Mouse (Mus musculus): ENCODE measurements around the gene Eva1a. TPM values are rescaled to one million over a fixed set of nuclear protein-coding genes. Genes with fewer than 3 reads are reported as not detected.

The Eva1a gene
- polyA plus RNA-seq, 1 experiment = 3.9 TPM

DNA sequence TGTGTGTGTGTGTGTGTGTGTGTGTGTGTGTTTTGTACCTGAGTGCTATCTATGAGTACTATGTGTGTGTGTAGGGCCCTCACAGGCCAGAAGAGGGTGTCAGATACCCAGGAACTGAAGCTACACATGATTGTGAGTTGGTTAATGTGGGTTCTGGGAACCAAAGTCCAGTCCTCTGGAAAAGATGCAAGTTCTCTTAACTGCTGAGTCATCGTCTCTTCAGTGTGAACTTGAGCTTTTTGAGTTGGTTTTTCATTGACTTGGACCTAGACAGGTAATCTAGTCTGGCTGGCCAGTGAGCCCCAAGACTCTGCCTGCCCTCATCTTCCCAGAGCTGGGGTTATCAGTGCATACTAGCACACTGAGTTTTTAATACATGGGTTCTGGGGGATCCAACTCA lies 70.3 kb downstream of the Eva1a start:
- no peaks in the 10 kb centered on the region for H3K4me1 ChIP-seq (ENCODE audit: control insufficient read depth, insufficient read depth, insufficient read length, low read length)
- H3K27me3 ChIP-seq (ENCODE audit: control insufficient read depth, insufficient read depth, low read length) = no peaks in the 10 kb centered on the region
- TF ChIP-seq CTCF (IDR thresholded peaks at IDR 0.05; ENCODE audit: extremely low read depth, insufficient read length, insufficient replicate concordance, low read depth, low read length) (no peak), POLR2A (IDR thresholded peaks at IDR 0.05; ENCODE audit: low read depth, low read length) (no peak)
- no peak overlapping the region for H3K27ac ChIP-seq (ENCODE audit: insufficient read depth, low read depth, low read length)
- H3K4me3 ChIP-seq (ENCODE audit: low read depth, low read length) = no peak overlapping the region
- H3K36me3 ChIP-seq (ENCODE audit: control insufficient read depth, insufficient read depth, low read length) = no peaks in the 10 kb centered on the region
- 68% methylated on average over 1 of the region's 1 CpGs for WGBS

DNA sequence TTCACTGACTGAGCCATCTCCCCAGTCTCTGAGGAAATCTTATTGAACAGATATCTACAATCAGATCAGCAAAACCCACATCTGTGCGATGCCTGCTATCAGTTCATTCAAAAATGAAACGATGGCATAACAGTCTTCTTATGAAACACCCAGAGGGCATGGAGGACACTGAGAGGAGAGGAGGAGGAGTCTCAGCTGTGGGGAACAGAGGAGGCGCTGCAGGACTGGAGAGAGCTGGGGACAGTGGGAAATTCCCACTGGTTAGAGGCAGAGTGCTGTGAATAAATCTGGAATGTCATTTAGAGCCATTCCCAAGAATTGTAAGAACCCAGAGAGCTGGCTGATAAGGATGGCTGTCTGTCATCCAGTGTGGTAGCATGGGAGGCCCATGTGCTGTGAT lies 70.7 kb downstream of the Eva1a start:
- H3K27me3 ChIP-seq (ENCODE audit: control insufficient read depth, insufficient read depth, low read length) = no peaks in the 10 kb centered on the region
- H3K27ac ChIP-seq (ENCODE audit: insufficient read depth, low read depth, low read length) = no peak overlapping the region
- no peak overlapping the region for H3K4me3 ChIP-seq (ENCODE audit: low read depth, low read length)
- TF ChIP-seq CTCF (IDR thresholded peaks at IDR 0.05; ENCODE audit: extremely low read depth, insufficient read length, insufficient replicate concordance, low read depth, low read length) (no peak), POLR2A (IDR thresholded peaks at IDR 0.05; ENCODE audit: low read depth, low read length) (no peak)
- no peaks in the 10 kb centered on the region for H3K36me3 ChIP-seq (ENCODE audit: control insufficient read depth, insufficient read depth, low read length)
- H3K4me1 ChIP-seq (ENCODE audit: control insufficient read depth, insufficient read depth, insufficient read length, low read length) = no peaks in the 10 kb centered on the region
- WGBS = 57% methylated on average over 3 of the region's 3 CpGs

DNA sequence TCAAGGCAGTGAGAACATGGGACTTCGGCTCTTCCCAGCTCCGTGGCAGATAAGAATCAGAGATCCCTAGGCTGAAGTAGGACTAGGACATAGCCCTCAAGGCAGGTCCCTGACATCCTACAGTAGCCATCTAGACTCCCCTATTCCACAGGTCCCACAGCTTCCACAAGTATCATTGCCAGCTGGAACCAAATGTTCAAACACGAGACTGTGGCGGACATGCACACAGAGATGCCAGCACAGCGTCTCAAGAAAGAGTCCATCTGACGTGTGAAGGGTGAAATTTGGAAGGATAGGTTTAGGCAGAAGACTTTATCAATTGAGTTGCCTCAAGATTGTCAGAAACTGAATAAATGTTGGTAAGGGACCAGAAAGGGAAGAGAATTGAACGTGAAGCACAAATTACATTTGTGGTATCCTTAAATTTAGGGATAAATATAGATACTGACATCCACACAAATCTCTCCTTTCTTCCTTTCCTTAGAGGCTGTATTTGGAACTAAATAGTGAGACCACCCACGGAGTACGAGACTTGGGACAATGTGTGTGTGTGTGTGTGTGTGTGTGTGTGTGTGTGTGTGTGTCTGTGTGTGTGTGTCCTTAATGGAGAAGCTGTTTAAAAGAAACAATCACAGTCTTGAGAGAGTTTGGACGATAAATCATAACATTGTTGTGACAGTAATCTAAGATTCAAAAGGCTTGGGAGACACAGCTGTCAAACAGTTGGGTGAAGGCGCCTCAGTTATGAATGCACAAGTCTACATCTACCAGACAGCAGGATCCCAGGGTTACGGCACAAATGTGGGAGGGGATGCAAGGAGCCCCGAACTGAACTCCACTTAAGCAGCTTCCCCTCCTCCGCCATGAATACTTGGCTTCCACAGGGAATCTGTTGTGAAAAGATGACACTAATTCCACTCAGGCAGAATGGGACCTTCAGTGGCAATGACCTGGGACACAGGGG lies 71.6 kb downstream of the Eva1a start:
- Histone ChIP-seq H3K36me3 (ENCODE audit: control insufficient read depth, insufficient read depth, low read length) (no peaks in the 10 kb centered on the region), H3K27me3 (ENCODE audit: control insufficient read depth, insufficient read depth, low read length) (no peaks in the 10 kb centered on the region), H3K27ac (ENCODE audit: insufficient read depth, low read depth, low read length) (no peak overlapping the region), H3K4me1 (ENCODE audit: control insufficient read depth, insufficient read depth, insufficient read length, low read length) (no peaks in the 10 kb centered on the region), H3K4me3 (ENCODE audit: low read depth, low read length) (no peak overlapping the region)
- 72% methylated on average over 14 of the region's 14 CpGs for WGBS
- TF ChIP-seq POLR2A (IDR thresholded peaks at IDR 0.05; ENCODE audit: low read depth, low read length) (no peak), CTCF (IDR thresholded peaks at IDR 0.05; ENCODE audit: extremely low read depth, insufficient read length, insufficient replicate concordance, low read depth, low read length) (no peak)

DNA sequence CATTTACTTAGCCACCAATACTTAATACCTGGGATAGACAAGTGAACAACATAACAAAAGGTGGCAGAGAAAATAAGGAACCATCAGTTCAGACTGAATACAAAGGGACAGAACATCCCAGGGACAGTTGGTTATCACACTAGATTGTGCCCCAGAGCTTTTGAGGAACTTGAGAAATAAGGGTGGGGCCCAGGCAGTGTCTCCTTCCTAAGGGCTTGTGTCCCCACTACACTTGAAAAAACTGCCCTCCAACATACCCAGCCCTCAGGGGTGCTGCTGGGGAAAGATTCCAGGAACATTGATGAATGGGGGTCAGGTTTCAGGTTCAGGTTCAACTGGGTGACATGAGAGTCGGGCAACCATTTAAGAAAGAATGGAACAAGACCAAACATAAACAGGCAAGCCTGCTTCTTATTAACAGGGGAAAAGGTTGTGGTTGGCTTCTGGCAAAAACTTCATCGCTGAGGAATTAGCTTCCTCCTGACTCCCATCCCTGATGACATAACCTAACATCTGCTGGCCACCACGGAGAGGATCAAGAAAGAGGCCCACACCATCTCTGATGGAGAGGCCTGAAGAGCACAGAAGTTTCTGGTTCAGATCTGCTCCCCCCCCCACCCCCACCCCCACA lies 74.6 kb downstream of the Eva1a start:
- Histone ChIP-seq H3K27ac (ENCODE audit: insufficient read depth, low read depth, low read length) (no peak overlapping the region), H3K4me1 (ENCODE audit: control insufficient read depth, insufficient read depth, insufficient read length, low read length) (no peaks in the 10 kb centered on the region), H3K27me3 (ENCODE audit: control insufficient read depth, insufficient read depth, low read length) (no peaks in the 10 kb centered on the region), H3K4me3 (ENCODE audit: low read depth, low read length) (no peak overlapping the region), H3K36me3 (ENCODE audit: control insufficient read depth, insufficient read depth, low read length) (no peaks in the 10 kb centered on the region)
- WGBS = 56% methylated on average over 3 of the region's 3 CpGs
- TF ChIP-seq CTCF (IDR thresholded peaks at IDR 0.05; ENCODE audit: extremely low read depth, insufficient read length, insufficient replicate concordance, low read depth, low read length) (no peak), POLR2A (IDR thresholded peaks at IDR 0.05; ENCODE audit: low read depth, low read length) (no peak)

DNA sequence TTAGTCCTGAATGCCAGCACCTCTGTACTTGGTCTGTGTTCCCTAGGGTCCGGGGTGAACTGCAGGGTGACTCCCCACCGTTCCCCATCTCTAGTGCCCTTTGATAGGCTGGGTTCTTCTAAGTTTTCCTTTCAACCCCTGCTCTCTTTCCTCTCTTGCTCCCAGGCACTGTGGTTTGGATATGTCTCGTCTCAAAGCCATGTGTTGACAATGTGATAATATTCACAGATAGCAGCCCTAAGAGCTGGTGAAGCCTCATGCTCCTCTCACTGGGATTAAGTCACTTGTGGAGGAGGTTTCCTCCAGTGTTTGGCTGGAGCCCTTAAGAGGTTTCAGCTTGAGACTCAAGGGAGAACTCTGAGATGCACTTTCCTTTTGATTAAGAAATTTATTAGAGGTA lies 75.3 kb downstream of the Eva1a start:
- Histone ChIP-seq H3K4me3 (ENCODE audit: low read depth, low read length) (no peak overlapping the region), H3K4me1 (ENCODE audit: control insufficient read depth, insufficient read depth, insufficient read length, low read length) (no peaks in the 10 kb centered on the region), H3K27me3 (ENCODE audit: control insufficient read depth, insufficient read depth, low read length) (no peaks in the 10 kb centered on the region), H3K36me3 (ENCODE audit: control insufficient read depth, insufficient read depth, low read length) (no peaks in the 10 kb centered on the region), H3K27ac (ENCODE audit: insufficient read depth, low read depth, low read length) (no peak overlapping the region; the same call in 1 of the 2 replicates)
- TF ChIP-seq CTCF (IDR thresholded peaks at IDR 0.05; ENCODE audit: extremely low read depth, insufficient read length, insufficient replicate concordance, low read depth, low read length) (no peak), POLR2A (IDR thresholded peaks at IDR 0.05; ENCODE audit: low read depth, low read length) (no peak)
- 48% methylated on average over 3 of the region's 3 CpGs for WGBS

DNA sequence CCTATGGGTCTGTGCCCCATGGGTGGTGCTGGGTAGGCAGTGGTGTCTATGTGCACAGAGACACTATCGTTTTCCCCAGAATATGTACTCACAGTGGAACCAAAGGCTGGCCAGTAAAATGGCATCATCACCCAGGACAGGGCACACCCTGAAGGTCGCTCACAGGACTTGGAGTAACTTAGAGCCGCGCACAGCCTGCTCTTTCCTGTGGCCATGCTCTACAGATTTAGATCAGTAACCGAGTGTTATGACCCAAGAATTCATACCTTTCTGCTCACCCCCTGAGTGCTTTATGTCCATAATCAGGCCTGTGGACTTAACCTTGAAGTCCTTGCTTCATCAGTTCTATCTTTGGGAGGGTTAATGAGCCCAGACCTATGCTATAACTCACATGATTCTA lies 77.0 kb downstream of the Eva1a start:
- TF ChIP-seq CTCF (IDR thresholded peaks at IDR 0.05; ENCODE audit: extremely low read depth, insufficient read length, insufficient replicate concordance, low read depth, low read length) = no peak
- no peaks in the 10 kb centered on the region for H3K27me3 ChIP-seq (ENCODE audit: control insufficient read depth, insufficient read depth, low read length)
- H3K27ac ChIP-seq (ENCODE audit: insufficient read depth, low read depth, low read length) = no peak overlapping the region
- no peaks in the 10 kb centered on the region for H3K36me3 ChIP-seq (ENCODE audit: control insufficient read depth, insufficient read depth, low read length)
- 76% methylated on average over 5 of the region's 5 CpGs for WGBS
- no peaks in the 10 kb centered on the region for H3K4me1 ChIP-seq (ENCODE audit: control insufficient read depth, insufficient read depth, insufficient read length, low read length)
- H3K4me3 ChIP-seq (ENCODE audit: low read depth, low read length) = no peak overlapping the region
